Mouse (Mus musculus): ENCODE measurements around the gene Prokr2.

GRCm38 (mm10) chr2:132385194-132385838 is at the start of gene Prokr2:
- TF ChIP-seq CTCF (IDR thresholded peaks at IDR 0.05; ENCODE audit: control insufficient read depth, insufficient read depth, low read length) (no peak), POLR2A (IDR thresholded peaks at IDR 0.05; ENCODE audit: borderline replicate concordance, control insufficient read depth, low read depth, low read length) (no peak)

Data from bone marrow, adult 2 months (tissue).